29 mouse cellular contexts compared by ENCODE assay signal in the genomic region with DNA sequence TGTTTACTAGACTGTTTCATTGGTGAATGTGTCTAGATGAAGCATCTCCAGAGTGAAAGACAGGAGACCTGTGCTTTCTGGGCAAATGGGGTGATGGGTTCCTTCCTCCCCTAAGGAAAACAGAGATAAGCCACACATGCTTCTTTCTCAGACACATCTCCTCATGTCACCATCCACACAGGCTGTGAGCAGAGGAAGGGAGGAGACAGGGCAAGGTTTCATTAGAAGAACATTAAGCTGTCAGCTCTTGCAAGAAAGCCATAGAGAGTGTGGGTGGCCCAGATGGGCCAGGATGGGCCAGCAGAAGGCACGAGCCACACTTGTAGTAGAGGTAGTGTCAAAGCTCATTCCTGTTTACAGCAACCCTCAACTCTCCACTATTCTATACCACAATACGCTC. TPM values are rescaled to one million over a fixed set of nuclear protein-coding genes. Genes with fewer than 3 reads are reported as not detected.
DNase-seq lines count a peak whose midpoint lies in the region; ATAC-seq and TF ChIP-seq lines count a peak whose summit lies in the region.
"Had no signal": no experiment of that assay in that cellular context is flagged by ENCODE, and none has a peak within 500 bp of the region (broad histone marks: within the 10 kb centered on the region; RNA-seq: fewer than 3 reads in every experiment).

No protein-coding gene starts in this region.

- H3K27ac ChIP-seq in kidney, embryonic 14.5 days (ENCODE audit: low read depth, low read length) = no peak overlapping the region
- H3K27ac ChIP-seq in layer of hippocampus, adult 2 months = no peak overlapping the region
- H3K27ac ChIP-seq: forebrain, embryonic 12.5 days; forebrain, embryonic 15.5 days; heart, adult 2 months; heart, embryonic 10.5 days; heart, embryonic 13.5 days; hindbrain, embryonic 13.5 days; hindbrain, postnatal 0 days had no signal

- H3K27me3 ChIP-seq in kidney, embryonic 14.5 days (ENCODE audit: control insufficient read depth, insufficient read depth, low read length) = no peaks in the 10 kb centered on the region
- H3K27me3 ChIP-seq: forebrain, embryonic 12.5 days; forebrain, embryonic 15.5 days; heart, embryonic 13.5 days; hindbrain, embryonic 13.5 days had no signal

- TF ChIP-seq CTCF in layer of hippocampus, adult 2 months (conservative IDR thresholded peaks at IDR 0.05) = no peak

- no peaks in the 10 kb centered on the region for H3K36me3 ChIP-seq in kidney, embryonic 14.5 days (ENCODE audit: control insufficient read depth, insufficient read depth, low read length)
- H3K36me3 ChIP-seq: forebrain, embryonic 12.5 days; forebrain, embryonic 15.5 days; heart, embryonic 10.5 days; heart, embryonic 13.5 days; hindbrain, embryonic 13.5 days had no signal

- H3K4me3 ChIP-seq in kidney, embryonic 14.5 days (ENCODE audit: low read length) = no peak overlapping the region
- no peak overlapping the region for H3K4me3 ChIP-seq in layer of hippocampus, adult 2 months
- H3K4me3 ChIP-seq: forebrain, embryonic 12.5 days; forebrain, embryonic 15.5 days; heart, adult 2 months; heart, embryonic 10.5 days; heart, embryonic 13.5 days; hindbrain, embryonic 13.5 days had no signal

- peak; percentile 66 for ATAC-seq in kidney, embryonic 14.5 days (ENCODE audit: low FRiP score, low TSS enrichment)
- ATAC-seq: activated CD4-positive, CD25-positive, alpha-beta regulatory T cell, adult 4 months; CD4-positive, CD25-positive, alpha-beta regulatory T cell, adult 4 months; forebrain, embryonic 15.5 days; hindbrain, postnatal 0 days; inflammation-experienced regulatory T-cells, adult 6 months had no signal

- H3K4me2 ChIP-seq in kidney, embryonic 14.5 days (replicated peaks; ENCODE audit: low read depth, low read length) = no peak overlapping the region
- H3K4me2 ChIP-seq: forebrain, embryonic 12.5 days; forebrain, embryonic 15.5 days; heart, embryonic 13.5 days; hindbrain, embryonic 13.5 days had no signal

- no peaks in the 10 kb centered on the region for H3K9me3 ChIP-seq in kidney, embryonic 14.5 days (ENCODE audit: control insufficient read depth, low read length)
- H3K9me3 ChIP-seq: forebrain, embryonic 12.5 days; forebrain, embryonic 15.5 days; heart, embryonic 10.5 days; heart, embryonic 13.5 days; hindbrain, embryonic 13.5 days had no signal

- no peaks in the 10 kb centered on the region for H3K4me1 ChIP-seq in kidney, embryonic 14.5 days (ENCODE audit: control insufficient read depth, insufficient read depth, low read length)

- 58% methylated on average over 2 of the region's 2 CpGs for WGBS in kidney, embryonic 14.5 days

- no peak overlapping the region for H3K9ac ChIP-seq in kidney, embryonic 14.5 days (ENCODE audit: low read depth, low read length)
- H3K9ac ChIP-seq: forebrain, embryonic 12.5 days; forebrain, embryonic 15.5 days; heart, embryonic 13.5 days; hindbrain, embryonic 13.5 days had no signal

- no peak for DNase-seq in kidney, adult 8-10 months
- peak; percentile 4 for DNase-seq in layer of hippocampus, adult 11-12 months (ENCODE audit: low spot score)
- DNase-seq in layer of hippocampus, adult 2 months (ENCODE audit: low spot score in 2 of 2) = no peak
- peak; percentile 50 for DNase-seq in retina, embryonic 14.5 days (ENCODE audit: low spot score)
- no peak for DNase-seq in c-Kit-positive CD71-positive TER-119-positive erythroid progenitor cells, embryonic 14.5 days (ENCODE audit: low spot score)
- DNase-seq: adrenal gland, adult 8-10 months; adrenal gland, postnatal 25 days; cerebellum, adult 18-20 months; cerebellum, adult 9-10 months; cerebellum, postnatal 14 days; gastrocnemius, postnatal 36 days; heart, adult 2 months; heart, postnatal 14 days; heart, postnatal 4 days had no signal

RNA-seq across cellular contexts. Expression of gene Clrn1, which starts 5.0 kb away (rescaled TPM):
- polyA plus RNA-seq in kidney, embryonic 14.5 days (2014; fragmentation: Nextera tagmentation; extraction: Ambion mirVana) = 6.5 and 7.2 TPM in 2 replicates
- total RNA-seq in layer of hippocampus, adult 2 months (2021) = 1 to 10 TPM; 1.3 to 1.6 TPM
- total RNA-seq: adrenal gland, adult 8-10 months; adrenal gland, postnatal 25 days; gastrocnemius, adult 8-10 months; gastrocnemius, postnatal 36 days; granulocyte monocyte progenitor cell, adult 5-6 weeks; heart, adult 2 months; heart, postnatal 14 days; heart, postnatal 4 days; MEL had no signal
- polyA plus RNA-seq: activated CD4-positive, CD25-positive, alpha-beta regulatory T cell, adult 4 months; CD4-positive, CD25-positive, alpha-beta regulatory T cell, adult 4 months; heart, adult 2 months; inflammation-experienced regulatory T-cells, adult 6 months had no signal

RNA-seq across cellular contexts. Expression of gene Mindy4b-ps, which starts 58.1 kb away (rescaled TPM):
- not detected in 2 replicates for polyA plus RNA-seq in kidney, embryonic 14.5 days (2014; fragmentation: Nextera tagmentation; extraction: Ambion mirVana)
- total RNA-seq in layer of hippocampus, adult 2 months (2021) = 1 to 10 TPM; 1.5 to 2.2 TPM
- total RNA-seq: adrenal gland, adult 8-10 months; adrenal gland, postnatal 25 days; gastrocnemius, adult 8-10 months; gastrocnemius, postnatal 36 days; granulocyte monocyte progenitor cell, adult 5-6 weeks; hindbrain, postnatal 0 days; MEL had no signal
- polyA plus RNA-seq: activated CD4-positive, CD25-positive, alpha-beta regulatory T cell, adult 4 months; C2C12; CD4-positive, CD25-positive, alpha-beta regulatory T cell, adult 4 months; embryonic facial prominence, embryonic 11.5 days; forebrain, embryonic 12.5 days; forebrain, embryonic 15.5 days; heart, embryonic 10.5 days; hindbrain, embryonic 13.5 days; inflammation-experienced regulatory T-cells, adult 6 months had no signal

Comparison
In these comparisons a context has a peak if more than half of its experiments do, and no peak if none do; other contexts are left out.
1. DNase-seq: peak in layer of hippocampus, adult 11-12 months (single experiment) and retina, embryonic 14.5 days (single experiment); none in kidney, adult 8-10 months (0 of 2), layer of hippocampus, adult 2 months (0 of 2) and c-Kit-positive CD71-positive TER-119-positive erythroid progenitor cells, embryonic 14.5 days (single experiment).